In genomic region chr4:84247356-84247755, GRCm38 (mm10) we compare ENCODE assay signal across 26 mouse cellular contexts.
A peak's percentile ranks its signal among the peaks of the same experiment; 100 is the strongest.
DNase-seq lines count a peak whose midpoint lies in the region; ATAC-seq and TF ChIP-seq lines count a peak whose summit lies in the region.
"Had no signal": no experiment of that assay in that cellular context is flagged by ENCODE, and none has a peak within 500 bp of the region (broad histone marks: within the 10 kb centered on the region; RNA-seq: fewer than 3 reads in every experiment).

No protein-coding gene starts in this region.

- no peaks in the 10 kb centered on the region for H3K9me3 ChIP-seq in limb, embryonic 14.5 days (ENCODE audit: control insufficient read depth, low read length)
- no peaks in the 10 kb centered on the region for H3K9me3 ChIP-seq in hindbrain, embryonic 11.5 days (ENCODE audit: control insufficient read depth, low read length)
- H3K9me3 ChIP-seq in midbrain, embryonic 13.5 days = no peaks in the 10 kb centered on the region
- H3K9me3 ChIP-seq: embryonic facial prominence, embryonic 12.5 days; forebrain, embryonic 12.5 days; heart, embryonic 13.5 days; hindbrain, embryonic 13.5 days; intestine, embryonic 15.5 days had no signal

- no peaks in the 10 kb centered on the region for H3K36me3 ChIP-seq in limb, embryonic 14.5 days (ENCODE audit: control insufficient read depth, insufficient read depth, low read length)
- no peaks in the 10 kb centered on the region for H3K36me3 ChIP-seq in hindbrain, embryonic 11.5 days (ENCODE audit: control insufficient read depth, insufficient read depth, low read length)
- H3K36me3 ChIP-seq in midbrain, embryonic 13.5 days = no peaks in the 10 kb centered on the region
- H3K36me3 ChIP-seq: embryonic facial prominence, embryonic 12.5 days; forebrain, embryonic 12.5 days; G1E; heart, embryonic 13.5 days; hindbrain, embryonic 13.5 days; intestine, embryonic 15.5 days had no signal

- H3K4me3 ChIP-seq in limb, embryonic 14.5 days (replicated peaks; ENCODE audit: low read length) = no peak overlapping the region
- H3K4me3 ChIP-seq in hindbrain, embryonic 11.5 days (ENCODE audit: low read depth, low read length) = no peak overlapping the region
- H3K4me3 ChIP-seq in midbrain, embryonic 13.5 days (replicated peaks) = no peak overlapping the region
- H3K4me3 ChIP-seq: embryonic facial prominence, embryonic 12.5 days; forebrain, embryonic 12.5 days; heart, embryonic 13.5 days; hindbrain, embryonic 13.5 days; intestine, embryonic 15.5 days had no signal

- peaks cover 7% of the 10 kb centered on the region for H3K4me1 ChIP-seq in limb, embryonic 14.5 days (ENCODE audit: control insufficient read depth, insufficient read depth, low read length)
- H3K4me1 ChIP-seq in hindbrain, embryonic 11.5 days (replicated peaks; ENCODE audit: control insufficient read depth, insufficient read depth, low read length) = no peaks in the 10 kb centered on the region
- H3K4me1 ChIP-seq in midbrain, embryonic 13.5 days (replicated peaks) = no peaks in the 10 kb centered on the region
- H3K4me1 ChIP-seq: forebrain, embryonic 12.5 days; hindbrain, embryonic 13.5 days; intestine, embryonic 15.5 days had no signal

- no peaks in the 10 kb centered on the region for H3K27me3 ChIP-seq in limb, embryonic 14.5 days (ENCODE audit: control insufficient read depth, insufficient read depth, low read length)
- no peaks in the 10 kb centered on the region for H3K27me3 ChIP-seq in hindbrain, embryonic 11.5 days (ENCODE audit: control insufficient read depth, insufficient read depth, low read length)
- no peaks in the 10 kb centered on the region; the same call in 1 of the 2 replicates for H3K27me3 ChIP-seq in midbrain, embryonic 13.5 days
- H3K27me3 ChIP-seq: embryonic facial prominence, embryonic 12.5 days; forebrain, embryonic 12.5 days; heart, embryonic 13.5 days; hindbrain, embryonic 13.5 days; intestine, embryonic 15.5 days; Patski had no signal

- WGBS in limb, embryonic 14.5 days = 38% methylated on average over 2 of the region's 2 CpGs
- WGBS in hindbrain, embryonic 11.5 days = 91% methylated on average over 2 of the region's 2 CpGs
- WGBS in midbrain, embryonic 13.5 days = 82% methylated on average over 2 of the region's 2 CpGs

- no peak overlapping the region for H3K27ac ChIP-seq in limb, embryonic 14.5 days (replicated peaks; ENCODE audit: low read depth, low read length)
- H3K27ac ChIP-seq in hindbrain, embryonic 11.5 days (ENCODE audit: low read depth, low read length) = no peak overlapping the region
- H3K27ac ChIP-seq in midbrain, embryonic 13.5 days = no peak overlapping the region
- H3K27ac ChIP-seq: embryonic facial prominence, embryonic 12.5 days; forebrain, embryonic 12.5 days; heart, embryonic 13.5 days; hindbrain, embryonic 13.5 days; hindbrain, postnatal 0 days; intestine, embryonic 15.5 days had no signal

- H3K9ac ChIP-seq in limb, embryonic 14.5 days (ENCODE audit: low read depth, low read length, severe bottlenecking) = no peak overlapping the region
- H3K9ac ChIP-seq in hindbrain, embryonic 11.5 days (ENCODE audit: low read depth, low read length) = no peak overlapping the region
- no peak overlapping the region for H3K9ac ChIP-seq in midbrain, embryonic 13.5 days (replicated peaks)
- H3K9ac ChIP-seq: embryonic facial prominence, embryonic 12.5 days; forebrain, embryonic 12.5 days; heart, embryonic 13.5 days; hindbrain, embryonic 13.5 days; intestine, embryonic 15.5 days had no signal

- no peak for ATAC-seq in limb, embryonic 14.5 days (ENCODE audit: low FRiP score, low read depth)
- no peak for ATAC-seq in hindbrain, embryonic 11.5 days (ENCODE audit: low FRiP score)
- no peak for ATAC-seq in midbrain, embryonic 13.5 days
- ATAC-seq: activated CD4-positive, CD25-positive, alpha-beta regulatory T cell, adult 4 months; CD4-positive, CD25-positive, alpha-beta regulatory T cell, adult 4 months; forebrain, embryonic 16.5 days; hindbrain, postnatal 0 days; intestine, embryonic 15.5 days; Patski had no signal

- DNase-seq in embryo, embryonic 10.5 days (ENCODE audit: low spot score) = peak; percentile 29
- no peak for DNase-seq in embryo, embryonic 10 days (ENCODE audit: low spot score)
- DNase-seq in adipocyte (ENCODE audit: low spot score) = peak; percentile 2
- DNase-seq in forelimb bud, embryonic 11.5 days (ENCODE audit: low read depth, low spot score) = peak; percentile 44
- peak; percentile 10 for DNase-seq in limb, embryonic 14.5 days (ENCODE audit: low spot score)
- DNase-seq in hindbrain, embryonic 11.5 days (ENCODE audit: low spot score) = no peak
- DNase-seq in spleen, adult 18-20 months = no peak
- DNase-seq: adrenal gland, adult 2 months; adrenal gland, postnatal 25 days; B cell, adult 2 months; cerebellum, adult 2 months; cerebellum, postnatal 10 days; gastrocnemius, postnatal 14 days; heart, postnatal 4 days had no signal

- H3K4me2 ChIP-seq in limb, embryonic 14.5 days (replicated peaks; ENCODE audit: low read depth, low read length, severe bottlenecking) = no peak overlapping the region
- no peak overlapping the region for H3K4me2 ChIP-seq in hindbrain, embryonic 11.5 days (replicated peaks; ENCODE audit: low read depth, low read length)
- no peak overlapping the region for H3K4me2 ChIP-seq in midbrain, embryonic 13.5 days (replicated peaks)
- H3K4me2 ChIP-seq: embryonic facial prominence, embryonic 12.5 days; forebrain, embryonic 12.5 days; heart, embryonic 13.5 days; hindbrain, embryonic 13.5 days; intestine, embryonic 15.5 days had no signal

- TF ChIP-seq POLR2A in limb, embryonic 14.5 days (IDR thresholded peaks at IDR 0.05; ENCODE audit: borderline replicate concordance, extremely low read depth, insufficient read depth, insufficient read length) = no peak

Comparison
In these comparisons a context has a peak if more than half of its experiments do, and no peak if none do; other contexts are left out.
1. DNase-seq: peak in embryo, embryonic 10.5 days (single experiment), adipocyte (single experiment), forelimb bud, embryonic 11.5 days (single experiment) and limb, embryonic 14.5 days (single experiment); none in embryo, embryonic 10 days (single experiment), hindbrain, embryonic 11.5 days (single experiment) and spleen, adult 18-20 months (0 of 2).